Mouse (Mus musculus) liver, adult 2 months (tissue): ENCODE measurements around the gene Ralb. TPM values are rescaled to one million over a fixed set of nuclear protein-coding genes. Genes with fewer than 3 reads are reported as not detected.

Experiments used
- DNase-seq: peaks from one replicate; pipeline ENCODE4 v3.0.0-alpha.2; 2011; ENCODE audit warnings: low read depth, low spot score; ENCODE audit errors: extremely low read depth
- H3K27ac ChIP-seq: fragments of 200-500 bp; replicated peaks from 2 replicates; pipeline ENCODE4 v1.5.1; 2012; ENCODE audit warnings: low read depth, mild to moderate bottlenecking, control low read depth, inconsistent platforms, low read length; ENCODE audit not compliant: insufficient read depth
- H3K27me3 ChIP-seq: fragments of 200-500 bp; 2 replicates; pipeline ENCODE4 v1.6.1; 2012; ENCODE audit warnings: mild to moderate bottlenecking, moderate library complexity, low read length, inconsistent platforms; ENCODE audit not compliant: control insufficient read depth, insufficient read depth
- H3K36me3 ChIP-seq: fragments of 200-500 bp; 2 replicates; pipeline ENCODE4 v1.6.1; 2012; ENCODE audit warnings: low read length, inconsistent platforms; ENCODE audit not compliant: control insufficient read depth, insufficient read depth
- H3K4me1 ChIP-seq: fragments of 200-500 bp; 2 replicates; pipeline ENCODE4 v1.6.1; 2011; ENCODE audit warnings: low read length; ENCODE audit not compliant: control insufficient read depth, insufficient read depth
- H3K4me3 ChIP-seq: fragments of 200-500 bp; 2 replicates; pipeline ENCODE4 v1.5.1; 2011; ENCODE audit warnings: low read depth, mild to moderate bottlenecking, control low read depth, low read length, moderate library complexity; ENCODE audit not compliant: insufficient read depth
- H3K79me2 ChIP-seq: fragments of 200-500 bp; 2 replicates; pipeline ENCODE4 v1.6.1; 2012; ENCODE audit warnings: inconsistent platforms, mild to moderate bottlenecking, low read length, moderate library complexity; ENCODE audit not compliant: control insufficient read depth, insufficient read depth
- H3K9ac ChIP-seq: fragments of 200-500 bp; 2 replicates; pipeline ENCODE4 v1.6.1; 2012; ENCODE audit warnings: low read depth, mild to moderate bottlenecking, control low read depth, inconsistent platforms, low read length
- CTCF ChIP-seq: fragments of 200-500 bp; IDR thresholded peaks from 2 replicates; pipeline ENCODE4 v1.5.1; 2011; ENCODE audit warnings: low read depth, low read length, control low read depth
- POLR2A ChIP-seq: fragments of 200-500 bp; IDR thresholded peaks from 2 replicates; pipeline ENCODE4 v1.6.1; 2011; ENCODE audit warnings: low read length, control low read depth; ENCODE audit not compliant: insufficient read depth; ENCODE audit errors: extremely low read depth
- WGBS: fragments of 180-500 bp; shearing (Covaris S2); methylation state at CpG from one replicate; pipeline ENCODE4 v1.1.7; 2018; 5-methylcytosine and 5-hydroxymethylcytosine counted together
- polyA plus RNA-seq: library from polyadenylated mRNA; depleted of rRNA; stranded (reverse); fragments of >200 nt; gene quantifications from 2 replicates; pipeline ENCODE4 v1.2.3, GENCODE M21; 2012
- total RNA-seq: library from RNA; depleted of rRNA; stranded (reverse); fragments of >200 nt; gene quantifications from 2 replicates; pipeline ENCODE4 v1.2.3, GENCODE M21; 2014

Gene Ralb
- total and polyA plus RNA-seq, 2 experiments: 9.0 to 14.8 TPM

- H3K36me3 ChIP-seq: no peaks in the 10 kb centered on the region
- DNase-seq: peak; percentile 31
Measured at GRCm38 (mm10) chr1:119463386-119463785, 41.2 kb downstream of the Ralb start.

GRCm38 (mm10) chr1:119460062-119460461 is 44.5 kb downstream of the Ralb start:
- Histone ChIP-seq H3K36me3 (no peaks in the 10 kb centered on the region), H3K4me1 (no peaks in the 10 kb centered on the region), H3K9ac (no peak overlapping the region), H3K4me3 (no peak overlapping the region), H3K27me3 (0 out of 2 replicates have a peak, but pooled peaks cover 2% of the 10 kb centered on the region), H3K27ac (no peak overlapping the region), H3K79me2 (no peaks in the 10 kb centered on the region)
- 76% methylated on average over 2 of the region's 2 CpGs for WGBS
- TF ChIP-seq POLR2A (no peak), CTCF (no peak)
- no peak for DNase-seq

More at GRCm38 (mm10) chr1:119463386-119463785, 41.2 kb downstream of the Ralb start:
- H3K79me2 ChIP-seq: no peaks in the 10 kb centered on the region
- H3K27me3 ChIP-seq: no peaks in the 10 kb centered on the region
- H3K9ac ChIP-seq: no peak overlapping the region
- H3K27ac ChIP-seq: no peak overlapping the region
- no peak overlapping the region for H3K4me3 ChIP-seq
- 57% methylated on average over 2 of the region's 2 CpGs for WGBS
- H3K4me1 ChIP-seq: no peaks in the 10 kb centered on the region
- TF ChIP-seq CTCF (peak; percentile 42; the same call in 1 of the 2 replicates), POLR2A (no peak)

- WGBS: 8% methylated on average over 10 of the region's 10 CpGs
- TF ChIP-seq POLR2A (no peak), CTCF (peak; percentile 64)
- H3K79me2 ChIP-seq: no peaks in the 10 kb centered on the region
Measured at GRCm38 (mm10) chr1:119457993-119458605, 46.5 kb downstream of the Ralb start.

GRCm38 (mm10) chr1:119457528-119457855 is 47.1 kb downstream of the Ralb start:
- TF ChIP-seq POLR2A (no peak), CTCF (no peak)
- no peaks in the 10 kb centered on the region for H3K4me1 ChIP-seq
- 69% methylated on average over 5 of the region's 5 CpGs for WGBS
- H3K4me3 ChIP-seq: no peak overlapping the region
- no peak overlapping the region for H3K9ac ChIP-seq
- DNase-seq: no peak
- no peaks in the 10 kb centered on the region for H3K79me2 ChIP-seq
- 0 out of 2 replicates have a peak, but pooled peaks cover 2% of the 10 kb centered on the region for H3K27me3 ChIP-seq
- H3K27ac ChIP-seq: no peak overlapping the region
- H3K36me3 ChIP-seq: no peaks in the 10 kb centered on the region

More at GRCm38 (mm10) chr1:119457993-119458605, 46.5 kb downstream of the Ralb start:
- Histone ChIP-seq H3K27me3 (0 out of 2 replicates have a peak, but pooled peaks cover 2% of the 10 kb centered on the region), H3K4me3 (no peak overlapping the region), H3K4me1 (no peaks in the 10 kb centered on the region), H3K9ac (no peak overlapping the region), H3K36me3 (no peaks in the 10 kb centered on the region), H3K27ac (no peak overlapping the region)
- peak; percentile 30 for DNase-seq

- H3K36me3 ChIP-seq: no peaks in the 10 kb centered on the region
- no peak overlapping the region for H3K4me3 ChIP-seq
- 73% methylated on average over 19 of the region's 19 CpGs for WGBS
- TF ChIP-seq CTCF (no peak), POLR2A (no peak)
- DNase-seq: no peak
- H3K27me3 ChIP-seq: 0 out of 2 replicates have a peak, but pooled peaks cover 2% of the 10 kb centered on the region
- no peak overlapping the region for H3K9ac ChIP-seq
- no peaks in the 10 kb centered on the region for H3K4me1 ChIP-seq
- no peak overlapping the region for H3K27ac ChIP-seq
- no peaks in the 10 kb centered on the region for H3K79me2 ChIP-seq
Measured at GRCm38 (mm10) chr1:119456671-119457527, 47.7 kb downstream of the Ralb start.
